Mouse (Mus musculus): ENCODE results near the gene Cetn2.

DNA sequence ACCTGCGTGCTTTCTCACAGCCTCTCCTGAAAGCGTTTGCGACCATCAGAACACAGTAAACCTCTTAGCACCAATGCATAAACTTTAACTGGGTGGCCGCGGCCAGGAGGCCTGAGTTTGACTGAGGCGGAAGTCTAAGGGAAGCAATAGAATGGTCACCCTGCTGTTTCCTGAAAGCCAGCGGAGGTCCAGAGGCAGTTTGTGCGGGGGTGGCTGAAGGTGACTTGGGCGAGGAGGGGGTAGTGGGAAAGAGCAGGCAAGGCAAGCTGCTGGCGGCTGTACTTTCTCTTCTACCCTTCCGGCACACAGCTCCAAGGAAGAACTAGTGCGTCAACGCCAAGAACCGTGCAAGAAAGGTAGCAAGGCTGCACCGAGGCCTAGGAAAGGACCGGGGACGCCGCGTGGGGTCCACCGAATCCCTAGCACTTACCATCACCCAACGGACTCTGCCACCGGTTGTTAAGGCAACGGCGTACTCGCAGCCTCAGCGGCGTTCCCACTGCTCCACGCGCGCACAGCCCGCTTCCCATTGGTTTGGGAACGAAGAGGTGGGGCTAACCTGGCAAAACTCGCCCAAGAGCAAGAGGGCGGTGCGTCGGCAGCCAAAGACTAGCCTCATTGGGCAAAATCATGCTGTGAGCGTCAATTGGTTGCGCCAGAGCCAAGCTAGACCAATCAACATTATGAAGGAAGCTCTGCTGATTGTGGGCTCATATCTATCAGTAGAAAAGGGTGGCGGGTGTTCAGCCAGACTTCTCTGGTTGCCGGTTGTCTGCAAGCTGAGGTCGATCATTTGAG lies at the start of gene Cetn2, which contains the start of gene Nsdhl:
- no peak for TF ChIP-seq CTCF (IDR thresholded peaks at IDR 0.05; ENCODE audit: insufficient read depth, low read depth, low read length)
- no peak for TF ChIP-seq POLR2A (IDR thresholded peaks at IDR 0.05; ENCODE audit: insufficient read depth, low read depth, low read length)
